10 mouse cellular contexts compared by ENCODE assay signal in the genomic region with DNA sequence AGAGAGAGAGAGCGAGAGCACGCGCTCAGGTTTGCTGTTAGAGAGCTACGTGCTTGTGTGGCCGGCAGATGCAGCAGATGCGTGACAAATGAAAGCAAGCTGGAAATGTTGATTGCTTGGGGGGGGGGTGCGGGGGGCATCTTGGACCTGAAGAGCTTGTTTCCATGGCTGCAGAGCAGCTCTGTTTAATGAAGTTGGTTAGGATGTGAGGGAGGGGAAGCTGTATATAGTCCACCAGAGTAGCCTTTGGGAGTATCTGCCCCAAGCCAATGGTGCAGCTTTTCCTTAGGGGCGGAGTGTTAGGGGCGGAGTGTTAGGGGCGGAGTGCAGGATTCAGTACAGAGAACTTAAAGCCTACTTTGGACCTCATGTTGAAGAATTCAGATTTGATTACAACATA. TPM values are rescaled to one million over a fixed set of nuclear protein-coding genes. Genes with fewer than 3 reads are reported as not detected.
DNase-seq lines count a peak whose midpoint lies in the region; ATAC-seq and TF ChIP-seq lines count a peak whose summit lies in the region.
"Had no signal": no experiment of that assay in that cellular context is flagged by ENCODE, and none has a peak within 500 bp of the region (broad histone marks: within the 10 kb centered on the region; RNA-seq: fewer than 3 reads in every experiment).

No protein-coding gene starts in this region.

- WGBS in heart, embryonic 11.5 days (ENCODE audit: insufficient replicate concordance): 28% methylated on average over 10 of the region's 10 CpGs
- 33% methylated on average over 10 of the region's 10 CpGs for WGBS in intestine, embryonic 15.5 days

- no peak for TF ChIP-seq POLR2A in brain, embryonic 14.5 days (IDR thresholded peaks at IDR 0.05; ENCODE audit: borderline replicate concordance, extremely low read depth, insufficient read depth, insufficient read length, poor library complexity, severe bottlenecking)

- no peaks in the 10 kb centered on the region for H3K9me3 ChIP-seq in heart, embryonic 11.5 days (replicated peaks; ENCODE audit: control insufficient read depth, low read length)
- no peaks in the 10 kb centered on the region for H3K9me3 ChIP-seq in intestine, embryonic 15.5 days

- no peak for DNase-seq in heart, adult 8-10 months (ENCODE audit: low spot score)
- DNase-seq in brain, embryonic 14.5 days (ENCODE audit: low read depth): peak; percentile 64
- DNase-seq in mesoderm, embryonic 11.5 days (ENCODE audit: low read depth, low spot score): peak; percentile 56
- DNase-seq in frontal cortex, postnatal 25 days (ENCODE audit: low spot score in 2 of 2): no peak
- no peak for DNase-seq in ovary, postnatal 36 days (ENCODE audit: low spot score)
- DNase-seq in layer of hippocampus, postnatal 10 days (ENCODE audit: low spot score in 2 of 2): no peak
- DNase-seq: thymus, postnatal 4 days had no signal

- no peaks in the 10 kb centered on the region for H3K36me3 ChIP-seq in heart, embryonic 11.5 days (ENCODE audit: control insufficient read depth, insufficient read depth, low read length)
- H3K36me3 ChIP-seq in intestine, embryonic 15.5 days: no peaks in the 10 kb centered on the region

- H3K27me3 ChIP-seq in heart, embryonic 11.5 days (ENCODE audit: control insufficient read depth, insufficient read depth, low read length): no peaks in the 10 kb centered on the region
- no peaks in the 10 kb centered on the region for H3K27me3 ChIP-seq in intestine, embryonic 15.5 days (replicated peaks)

- H3K4me3 ChIP-seq in heart, embryonic 11.5 days (ENCODE audit: low read depth, low read length): 0 out of 2 replicates have a peak overlapping the region, but pooled peaks have one; percentile 8
- H3K4me3 ChIP-seq in intestine, embryonic 15.5 days (replicated peaks): no peak overlapping the region
- H3K4me3 ChIP-seq: layer of hippocampus, adult 2 months had no signal

- TF ChIP-seq CTCF in brain, embryonic 14.5 days (IDR thresholded peaks at IDR 0.05; ENCODE audit: borderline replicate concordance, extremely low read depth, insufficient read depth, insufficient read length): no peak

- H3K4me1 ChIP-seq in heart, embryonic 11.5 days (ENCODE audit: control insufficient read depth, insufficient read depth, low read length): peaks cover 19% of the 10 kb centered on the region
- H3K4me1 ChIP-seq in intestine, embryonic 15.5 days (replicated peaks): peaks cover 22% of the 10 kb centered on the region

- H3K4me2 ChIP-seq in heart, embryonic 11.5 days: peak overlapping the region; percentile 54
- peak overlapping the region; percentile 45 for H3K4me2 ChIP-seq in intestine, embryonic 15.5 days (replicated peaks)

- ATAC-seq in heart, embryonic 11.5 days (replicated peaks; ENCODE audit: insufficient number of reproducible peaks, low FRiP score, low TSS enrichment): no peak
- peak; percentile 58 for ATAC-seq in intestine, embryonic 15.5 days

- no peak overlapping the region for H3K9ac ChIP-seq in heart, embryonic 11.5 days (ENCODE audit: low read depth, low read length)
- H3K9ac ChIP-seq in intestine, embryonic 15.5 days: no peak overlapping the region

- H3K27ac ChIP-seq in heart, embryonic 11.5 days (ENCODE audit: low read depth, low read length): no peak overlapping the region
- H3K27ac ChIP-seq in intestine, embryonic 15.5 days: no peak overlapping the region
- H3K27ac ChIP-seq: layer of hippocampus, adult 2 months had no signal

RNA-seq across cellular contexts. Expression of a gene that starts 22.4 kb away (rescaled TPM):
- 1.6 and 2.0 TPM in 2 replicates for polyA plus RNA-seq in heart, embryonic 11.5 days (2014; fragmentation: Nextera tagmentation; extraction: Ambion mirVana)
- total RNA-seq in heart, adult 8-10 months (2022): 1 to 10 TPM; 4.3 to 7.0 (median 5.1) TPM
- 0.77 and 1.4 TPM in 2 replicates for polyA plus RNA-seq in brain, embryonic 14.5 days (2012; rRNA removed)
- 7.9 and 9.0 TPM in 2 replicates for polyA plus RNA-seq in intestine, embryonic 15.5 days (2015; fragmentation: Nextera tagmentation; extraction: Ambion mirVana)
- total RNA-seq in layer of hippocampus, postnatal 10 days (2021): 1 to 10 TPM; 7.1 to 8.7 TPM

RNA-seq across cellular contexts. Expression of a gene that starts 26.9 kb away (rescaled TPM):
- polyA plus RNA-seq in heart, embryonic 11.5 days (2014; fragmentation: Nextera tagmentation; extraction: Ambion mirVana): 10.7 and 11.3 TPM in 2 replicates
- 1 to 10 TPM; 1.9 to 3.3 (median 2.6) TPM for total RNA-seq in heart, adult 8-10 months (2022)
- polyA plus RNA-seq in brain, embryonic 14.5 days (2012; rRNA removed): 14.0 and 18.7 TPM in 2 replicates
- polyA plus RNA-seq in intestine, embryonic 15.5 days (2015; fragmentation: Nextera tagmentation; extraction: Ambion mirVana): 14.0 and 14.9 TPM in 2 replicates
- 10 to 100 TPM; 14.9 to 16.4 TPM for total RNA-seq in layer of hippocampus, postnatal 10 days (2021)

RNA-seq across cellular contexts. Expression of a gene that starts 34.5 kb away (rescaled TPM):
- polyA plus RNA-seq in heart, embryonic 11.5 days (2014; fragmentation: Nextera tagmentation; extraction: Ambion mirVana): not detected in 2 replicates
- not detected for total RNA-seq in heart, adult 8-10 months (2022)
- polyA plus RNA-seq in brain, embryonic 14.5 days (2012; rRNA removed): 0.09 TPM in 1 of 2 replicates, not detected in the other
- polyA plus RNA-seq in intestine, embryonic 15.5 days (2015; fragmentation: Nextera tagmentation; extraction: Ambion mirVana): not detected in 2 replicates
- 1 to 10 TPM; 2.7 TPM for total RNA-seq in layer of hippocampus, postnatal 10 days (2021)

RNA-seq across cellular contexts. Expression of a gene that starts 35.2 kb away (rescaled TPM):
- polyA plus RNA-seq in heart, embryonic 11.5 days (2014; fragmentation: Nextera tagmentation; extraction: Ambion mirVana): not detected in 2 replicates
- not detected for total RNA-seq in heart, adult 8-10 months (2022)
- 0.10 TPM in 1 of 2 replicates, not detected in the other for polyA plus RNA-seq in brain, embryonic 14.5 days (2012; rRNA removed)
- 0.14 TPM in 1 of 2 replicates, not detected in the other for polyA plus RNA-seq in intestine, embryonic 15.5 days (2015; fragmentation: Nextera tagmentation; extraction: Ambion mirVana)
- not detected for total RNA-seq in layer of hippocampus, postnatal 10 days (2021)

RNA-seq across cellular contexts. Expression of a gene that starts 46.1 kb away (rescaled TPM):
- 102 and 110 TPM in 2 replicates for polyA plus RNA-seq in heart, embryonic 11.5 days (2014; fragmentation: Nextera tagmentation; extraction: Ambion mirVana)
- total RNA-seq in heart, adult 8-10 months (2022): 10 to 100 TPM; 47.4 to 55.9 (median 49.5) TPM
- 64.6 and 72.0 TPM in 2 replicates for polyA plus RNA-seq in brain, embryonic 14.5 days (2012; rRNA removed)
- 94.3 and 108 TPM in 2 replicates for polyA plus RNA-seq in intestine, embryonic 15.5 days (2015; fragmentation: Nextera tagmentation; extraction: Ambion mirVana)
- total RNA-seq in layer of hippocampus, postnatal 10 days (2021): 10 to 100 TPM; 61.8 to 63.0 TPM

Comparison
In these comparisons a context has a peak if more than half of its experiments do, and no peak if none do; other contexts are left out.
1. DNase-seq: peak in brain, embryonic 14.5 days (single experiment) and mesoderm, embryonic 11.5 days (single experiment); none in heart, adult 8-10 months (single experiment), frontal cortex, postnatal 25 days (0 of 2), ovary, postnatal 36 days (single experiment) and layer of hippocampus, postnatal 10 days (0 of 2).